Mouse (Mus musculus): ENCODE measurements around the gene Pde11a.

Pde11a gene

DNA sequence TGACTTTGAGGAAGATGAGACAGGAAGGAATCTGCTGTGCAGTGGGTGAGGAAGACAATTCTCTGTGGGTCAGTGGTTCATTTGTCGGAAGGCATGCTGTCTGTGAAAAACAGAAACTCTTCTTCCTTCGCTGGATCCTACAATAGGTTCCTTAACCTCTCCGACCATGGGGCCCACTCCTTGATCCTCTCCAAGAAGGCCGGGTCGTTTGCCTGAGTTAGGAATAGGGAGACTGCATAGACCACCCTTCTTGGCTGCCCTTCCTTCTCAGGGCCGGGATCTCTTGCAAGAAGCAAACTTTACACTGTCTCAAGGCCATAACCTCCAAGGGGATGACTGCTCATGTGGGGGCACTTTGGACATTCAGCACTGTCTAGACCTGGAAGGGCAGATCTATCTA lies 19.3 kb downstream of the Pde11a start:
- WGBS, result 88% methylated on average over 6 of the region's 6 CpGs

DNA sequence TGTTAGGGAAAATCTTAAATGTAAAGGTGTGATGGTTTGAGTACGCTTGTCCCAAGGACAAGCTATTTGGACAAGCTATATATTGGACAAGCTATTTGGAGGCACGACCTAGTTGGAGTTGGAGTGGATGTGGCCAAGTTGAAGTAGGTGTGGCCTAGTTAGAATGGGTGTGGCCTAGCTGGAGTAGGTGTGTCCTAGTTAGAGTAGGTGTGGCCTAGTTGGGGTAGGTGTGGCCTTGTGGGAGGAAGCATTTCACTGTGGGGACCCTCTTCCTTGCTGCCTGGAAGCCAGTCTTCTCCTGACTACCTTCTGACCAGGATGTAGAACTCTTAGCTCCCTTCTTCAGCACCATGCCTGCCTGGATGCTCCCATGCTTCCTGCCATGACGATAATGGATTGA lies 50.9 kb downstream of the Pde11a start:
- 94% methylated on average over 3 of the region's 3 CpGs for WGBS

DNA sequence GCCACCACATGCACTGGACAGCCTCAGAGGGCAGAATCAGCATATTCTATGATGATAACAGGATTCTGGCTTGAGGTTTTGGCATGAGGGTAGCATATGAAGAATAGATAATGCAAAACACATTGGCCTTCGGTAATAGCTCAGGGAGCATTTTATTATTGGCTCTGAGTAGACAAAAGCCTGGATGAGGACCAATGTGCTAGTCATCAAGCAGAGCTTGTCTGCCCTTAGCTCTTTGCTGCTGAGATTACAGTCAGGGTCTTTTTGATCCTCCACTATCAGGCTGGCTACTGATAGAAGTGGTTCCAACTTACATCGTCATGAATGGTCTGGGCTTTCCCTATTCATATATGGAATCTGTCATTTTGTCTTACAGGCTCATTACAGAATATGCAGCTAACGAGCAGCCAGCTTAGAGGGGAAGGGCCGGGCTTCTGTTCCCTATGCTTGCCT lies 52.3 kb downstream of the Pde11a start:
- 58% methylated on average over 4 of the region's 4 CpGs for WGBS

DNA sequence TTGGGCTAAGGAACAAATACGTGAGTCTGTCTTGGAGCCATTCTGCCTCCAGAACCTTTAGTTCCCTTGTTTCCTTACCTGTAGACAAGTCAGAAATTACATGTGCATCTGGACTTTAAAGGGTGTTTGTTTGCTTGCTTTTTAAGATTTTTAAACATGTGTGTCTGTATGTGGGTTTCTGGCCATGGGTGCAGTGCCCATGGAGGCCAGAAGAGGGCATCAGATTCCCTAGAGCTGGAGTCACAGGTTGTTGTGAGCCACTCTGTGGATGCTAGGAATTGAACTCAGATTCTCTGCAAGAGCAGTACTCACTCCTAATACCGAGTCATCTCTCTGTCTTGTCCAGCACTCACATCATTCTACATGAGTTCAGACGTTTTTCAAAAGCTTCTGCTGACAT lies 53.4 kb downstream of the Pde11a start:
- 74% methylated on average over 3 of the region's 3 CpGs for whole genome bisulfite sequencing

DNA sequence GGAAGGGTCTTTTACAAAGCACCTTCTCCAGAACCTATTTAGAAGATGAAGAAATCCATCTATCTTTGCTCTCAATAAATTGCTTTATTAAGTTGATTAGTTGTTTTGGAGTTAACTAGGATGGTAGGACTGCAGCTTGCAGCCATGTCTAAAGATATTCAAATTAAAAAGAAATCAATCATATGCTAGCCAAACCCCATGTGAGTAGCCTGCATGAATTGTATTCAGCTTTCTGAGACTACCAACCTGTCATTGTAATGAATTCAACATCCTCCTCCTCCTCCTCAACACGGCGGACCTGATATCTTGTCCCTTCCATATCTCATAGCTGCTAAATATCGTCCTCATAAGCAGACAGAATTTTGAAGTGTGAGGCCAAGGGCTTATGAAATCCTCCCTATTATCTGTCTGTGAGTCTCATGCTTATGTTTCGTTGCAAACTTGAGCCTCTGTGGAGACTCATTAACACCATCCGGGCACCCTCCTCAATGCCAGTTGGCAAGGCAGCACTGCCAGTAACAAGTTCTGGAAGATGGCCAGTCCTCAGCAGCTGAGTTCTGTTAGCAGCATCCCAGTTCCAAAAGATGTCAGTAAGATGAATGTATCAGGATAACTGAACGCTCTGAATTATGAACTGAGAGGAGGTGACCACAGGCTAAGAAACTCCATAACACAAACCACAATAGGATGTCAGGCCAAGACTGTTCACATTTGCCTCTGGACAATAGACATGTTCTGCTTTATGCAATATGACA lies 55.0 kb downstream of the Pde11a start:
- WGBS, result 38% methylated on average over 6 of the region's 6 CpGs

DNA sequence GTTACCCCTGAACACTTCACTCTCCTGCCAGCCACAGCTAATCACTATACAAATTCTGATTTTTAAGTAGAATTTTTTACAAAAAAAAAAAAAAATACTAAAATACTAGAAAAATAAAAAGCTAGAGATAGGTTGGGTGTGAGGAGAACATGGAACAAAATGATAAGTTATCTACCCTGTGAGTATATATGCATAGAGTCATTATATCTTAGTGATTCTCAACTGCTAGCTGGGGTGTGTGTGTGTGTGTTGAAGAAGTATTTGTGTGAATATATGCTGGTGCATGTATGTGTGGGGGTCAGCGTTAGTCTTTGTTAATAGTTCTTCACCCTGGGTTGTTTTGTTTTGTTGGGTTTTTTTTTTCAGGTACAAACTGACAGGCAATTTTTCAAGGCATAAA lies 69.1 kb downstream of the Pde11a start:
- WGBS, result 84% methylated on average over 1 of the region's 1 CpGs

DNA sequence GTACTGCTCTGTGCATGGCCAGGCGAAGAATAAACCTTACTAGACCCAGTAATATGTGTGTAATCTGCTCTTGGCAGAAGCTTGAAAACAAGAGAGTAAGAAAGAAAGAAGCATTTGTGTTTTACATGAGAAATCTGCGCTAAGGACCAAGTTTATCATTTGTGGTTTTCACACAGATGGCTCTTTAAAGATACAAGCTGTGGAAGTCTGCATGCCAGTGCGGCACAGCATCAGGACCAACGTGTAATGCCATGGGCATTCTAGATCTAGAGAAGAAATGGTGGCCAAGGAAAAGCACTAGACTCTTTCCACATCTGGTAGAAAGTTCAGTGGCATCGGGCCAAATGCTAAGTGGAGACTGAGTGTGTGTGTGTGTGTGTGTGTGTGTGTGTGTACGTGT lies 71.2 kb downstream of the Pde11a start:
- WGBS, result 67% methylated on average over 6 of the region's 6 CpGs

DNA sequence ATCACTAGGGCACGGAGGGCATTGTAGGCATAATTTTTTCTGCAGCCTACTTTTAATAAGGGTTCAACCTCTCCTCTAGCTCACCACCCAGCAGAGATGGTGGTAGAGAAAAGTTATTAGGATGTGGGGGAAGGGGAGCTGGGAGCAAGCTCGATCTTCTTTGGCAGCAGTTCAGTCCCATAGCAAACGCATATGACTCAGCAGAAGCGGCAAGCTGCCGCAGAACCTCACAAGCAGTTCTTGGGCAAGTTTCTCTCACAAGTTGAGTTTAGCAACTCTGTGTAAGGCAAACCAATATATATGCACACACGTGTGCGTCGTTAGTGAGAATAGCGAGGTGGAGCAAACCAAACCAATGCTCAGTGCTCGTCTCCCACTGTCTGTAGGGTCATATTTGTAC lies 72.0 kb downstream of the Pde11a start:
- 53% methylated on average over 10 of the region's 10 CpGs for WGBS

DNA sequence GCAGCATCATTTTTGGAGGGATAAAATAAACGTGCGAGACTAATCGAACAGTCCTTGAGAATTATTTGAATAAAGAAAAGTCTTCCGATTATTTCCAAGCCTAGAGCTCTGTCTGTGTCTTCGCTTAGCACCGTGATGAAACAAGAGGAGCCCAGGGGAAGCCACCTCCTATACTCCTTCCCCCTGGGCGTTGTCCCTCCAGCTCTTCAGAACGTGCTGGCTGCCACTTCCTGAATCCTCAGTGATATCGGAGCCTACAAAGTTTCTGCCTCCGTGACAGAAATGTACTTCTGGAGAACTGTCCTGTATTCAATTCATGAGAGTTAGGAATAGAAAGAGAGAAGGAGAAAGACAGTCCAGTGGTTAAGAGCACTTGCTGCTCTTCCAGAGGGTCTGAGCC lies 74.3 kb downstream of the Pde11a start:
- 82% methylated on average over 10 of the region's 10 CpGs for WGBS

DNA sequence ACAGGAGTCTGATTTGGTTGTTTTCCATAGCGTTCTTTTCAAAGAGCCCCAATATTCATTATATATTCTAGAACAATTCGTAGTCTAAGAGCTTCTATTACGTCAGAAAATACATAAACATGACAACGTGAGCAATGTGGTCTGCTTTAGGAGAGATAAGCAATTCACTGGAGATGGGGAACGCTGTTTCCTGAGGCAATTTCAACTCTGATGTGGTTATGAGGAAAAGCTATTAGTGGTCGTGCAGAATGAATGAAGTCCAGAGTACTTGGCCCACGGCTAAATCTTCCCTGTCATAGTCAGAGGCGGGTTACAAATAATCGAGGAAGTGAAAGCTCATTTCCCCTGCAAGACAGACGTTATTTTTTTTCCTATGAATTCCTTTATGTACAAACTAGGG lies 75.9 kb downstream of the Pde11a start:
- WGBS, result 72% methylated on average over 10 of the region's 10 CpGs

DNA sequence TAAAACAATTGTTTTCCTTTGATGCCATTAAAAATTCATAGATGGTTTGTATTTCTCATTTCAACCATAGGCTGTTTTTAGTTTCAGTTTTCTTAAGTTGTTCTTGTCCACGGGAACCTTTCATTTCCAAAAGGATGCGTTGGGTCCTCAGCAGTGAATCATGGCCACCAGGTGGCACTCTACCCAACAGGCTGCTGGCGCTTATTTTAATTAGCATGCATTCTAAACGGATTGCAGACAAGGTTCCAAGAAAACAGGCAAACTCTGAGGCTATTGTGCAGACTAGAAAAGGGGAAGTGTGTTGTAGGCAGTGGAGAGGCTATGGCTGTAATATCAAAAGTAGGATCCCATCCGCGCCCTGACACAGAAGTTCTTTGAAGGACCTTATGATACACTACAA lies 83.7 kb downstream of the Pde11a start:
- WGBS, result 19% methylated on average over 6 of the region's 6 CpGs

DNA sequence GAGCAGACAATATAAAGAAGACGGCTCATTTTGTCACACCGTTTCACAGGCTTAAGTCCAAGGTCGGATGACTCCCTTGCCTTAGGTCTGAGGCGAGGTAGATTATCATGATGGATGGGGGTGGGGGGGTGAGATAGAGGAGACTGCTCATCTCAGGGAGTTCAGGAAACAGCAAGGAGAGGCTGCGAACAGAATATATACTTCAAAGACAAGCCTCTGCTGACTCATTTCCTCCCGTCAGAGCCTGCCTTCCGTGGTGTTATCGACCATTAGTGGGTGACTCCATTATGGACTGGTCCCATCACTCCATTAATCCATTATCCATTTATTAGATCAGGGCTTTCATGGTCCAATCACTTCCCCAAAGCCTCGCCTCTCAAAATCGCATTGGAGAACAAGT lies 87.2 kb downstream of the Pde11a start:
- 86% methylated on average over 10 of the region's 10 CpGs for WGBS

DNA sequence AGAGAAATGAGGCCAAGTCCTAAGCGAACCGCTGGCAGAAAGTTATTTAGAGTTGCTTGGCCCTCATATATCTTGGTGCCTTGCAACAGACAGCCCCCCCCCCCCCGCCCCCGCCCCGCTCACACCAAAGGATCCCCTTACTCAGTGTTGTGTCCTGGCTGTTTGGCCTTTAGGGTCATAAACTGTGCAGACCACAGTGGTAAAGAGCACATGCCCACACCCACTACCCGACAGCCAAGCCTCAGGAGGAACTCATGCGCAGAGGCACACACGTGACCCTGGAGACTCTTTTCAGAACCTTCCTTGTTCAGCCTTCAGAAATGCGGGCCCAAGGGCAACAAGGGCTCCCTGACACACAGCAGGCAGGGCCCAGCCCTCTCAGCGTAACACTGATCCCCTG lies 90.3 kb downstream of the Pde11a start:
- WGBS, result 88% methylated on average over 10 of the region's 10 CpGs

DNA sequence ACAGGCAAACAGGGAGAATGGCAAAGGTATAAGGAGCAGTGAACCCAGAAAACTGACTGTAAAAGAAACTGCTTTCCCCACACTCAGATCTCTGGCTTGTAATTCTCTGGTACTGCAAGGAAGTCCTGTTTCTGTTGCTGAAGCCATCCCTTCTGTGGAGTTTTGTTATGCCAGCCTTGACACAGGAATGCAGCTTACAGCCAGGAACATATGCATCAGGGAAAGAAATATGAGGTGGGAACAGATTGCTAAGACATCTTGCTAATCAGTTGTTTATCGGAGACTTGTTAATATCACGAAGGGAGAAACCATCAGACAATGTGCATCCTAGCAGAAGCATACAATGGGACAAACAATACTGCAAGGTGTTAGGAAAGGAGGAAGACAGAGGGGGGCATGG lies 99.4 kb downstream of the Pde11a start:
- WGBS, result 64% methylated on average over 2 of the region's 2 CpGs

DNA sequence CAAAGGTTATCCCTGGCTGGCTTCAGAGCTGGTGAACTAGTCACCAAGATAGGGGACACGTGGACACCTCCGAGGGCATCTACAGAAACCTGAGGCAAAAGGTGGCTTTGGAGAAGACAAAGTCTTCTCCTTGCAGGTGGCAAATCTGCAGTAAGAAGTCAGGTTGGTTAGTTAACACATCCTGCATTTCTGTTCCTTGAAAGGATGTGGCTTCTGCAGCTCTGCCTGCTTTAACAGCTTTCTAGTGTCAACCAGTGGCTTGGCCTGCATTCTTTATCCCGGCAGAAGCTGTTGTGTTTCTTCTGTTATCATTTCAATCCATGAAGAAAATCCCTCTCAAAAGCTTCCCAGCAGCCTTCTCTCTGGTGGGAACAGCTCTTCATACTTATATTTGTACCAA lies 100.1 kb downstream of the Pde11a start:
- WGBS, result 89% methylated on average over 3 of the region's 3 CpGs

DNA sequence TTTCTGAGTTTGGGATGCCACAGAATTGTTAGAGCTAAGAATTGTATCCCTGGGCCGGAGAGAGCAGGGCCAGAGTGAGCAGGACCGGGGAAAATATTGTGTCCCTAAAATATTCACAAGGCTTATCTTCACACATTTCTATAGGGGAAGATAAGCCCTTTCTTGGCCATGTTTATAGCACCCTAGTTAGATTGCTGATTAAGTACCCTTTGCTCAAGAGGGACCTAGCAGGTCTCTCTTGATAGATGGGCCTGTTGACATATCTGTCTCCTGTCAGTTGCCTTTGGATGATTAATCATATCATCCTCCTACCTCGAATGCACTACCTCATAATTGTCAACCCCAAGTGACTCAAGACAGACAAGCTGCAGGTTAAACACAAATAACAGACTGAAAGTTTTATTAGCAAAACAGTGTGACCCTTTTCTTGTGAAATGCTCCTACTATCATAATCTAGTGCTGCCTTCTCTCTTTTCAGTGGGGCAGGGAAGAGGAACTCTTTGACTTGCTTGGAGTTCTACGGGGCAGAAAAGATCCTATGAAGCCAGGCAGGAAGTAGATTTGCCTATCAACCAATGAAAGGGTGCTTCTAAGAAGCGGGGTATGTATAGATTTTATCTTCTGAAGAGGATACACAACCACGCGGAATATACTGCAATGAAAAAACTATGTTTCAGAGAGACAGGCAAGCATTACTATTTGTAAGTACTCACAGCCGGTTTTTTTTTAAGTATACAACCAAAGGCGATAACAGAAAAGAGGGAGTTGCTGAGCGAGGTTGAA lies 100.7 kb downstream of the Pde11a start:
- 91% methylated on average over 10 of the region's 10 CpGs for WGBS

DNA sequence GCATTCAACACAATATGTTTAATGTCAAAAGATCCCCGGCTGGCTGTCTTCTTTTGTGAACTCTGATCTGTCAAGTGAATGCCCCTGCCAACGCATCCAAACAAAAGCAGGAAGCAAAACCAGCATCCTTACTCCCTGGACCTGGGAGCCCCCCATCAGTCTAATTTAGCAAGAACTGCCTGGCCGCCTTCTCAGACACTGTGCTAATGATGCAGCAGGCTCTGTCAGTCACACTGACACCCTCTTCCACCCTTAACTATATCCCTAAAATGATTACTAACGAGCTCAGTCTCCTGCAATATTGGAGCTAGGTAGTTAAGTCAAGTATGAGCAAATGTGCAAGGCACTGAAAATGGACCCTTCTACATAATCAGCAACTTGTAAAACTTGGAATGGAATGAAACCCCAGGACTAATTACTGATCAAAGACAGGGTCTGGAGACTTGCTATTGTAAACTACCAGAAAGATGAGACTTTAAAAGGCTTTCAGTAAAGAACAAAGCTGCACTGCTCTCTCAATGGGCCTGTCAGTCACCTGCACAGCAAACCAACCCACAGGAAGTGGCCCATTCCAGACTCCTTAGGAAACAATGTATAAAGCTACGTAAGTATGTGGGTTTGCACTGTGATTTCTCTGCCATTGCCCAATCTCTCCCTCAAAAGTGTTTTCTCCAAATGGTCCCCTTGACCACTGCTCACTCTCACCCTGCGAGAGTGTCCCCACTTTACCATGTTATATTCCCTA lies 118.0 kb downstream of the Pde11a start:
- 75% methylated on average over 6 of the region's 6 CpGs for WGBS

DNA sequence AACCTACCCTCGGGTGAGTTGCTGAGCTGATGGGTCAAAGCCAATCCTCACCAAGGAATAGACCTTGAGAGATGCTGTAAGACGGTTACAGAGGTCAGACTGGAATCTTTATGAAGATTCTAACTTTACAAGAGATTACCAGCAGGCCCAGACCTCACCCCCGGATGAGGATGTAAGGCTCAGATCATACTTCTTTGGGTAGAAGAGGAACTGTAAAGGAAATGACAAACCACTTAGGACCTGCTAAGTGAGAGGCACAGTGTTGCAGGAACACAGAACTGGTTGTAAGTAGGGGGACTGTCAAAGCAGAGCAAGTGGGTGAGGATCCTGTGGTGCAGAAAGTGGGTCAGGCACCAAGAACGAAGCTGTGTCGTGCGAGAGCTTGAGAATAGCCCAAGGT lies 119.0 kb downstream of the Pde11a start:
- 71% methylated on average over 6 of the region's 6 CpGs for WGBS

DNA sequence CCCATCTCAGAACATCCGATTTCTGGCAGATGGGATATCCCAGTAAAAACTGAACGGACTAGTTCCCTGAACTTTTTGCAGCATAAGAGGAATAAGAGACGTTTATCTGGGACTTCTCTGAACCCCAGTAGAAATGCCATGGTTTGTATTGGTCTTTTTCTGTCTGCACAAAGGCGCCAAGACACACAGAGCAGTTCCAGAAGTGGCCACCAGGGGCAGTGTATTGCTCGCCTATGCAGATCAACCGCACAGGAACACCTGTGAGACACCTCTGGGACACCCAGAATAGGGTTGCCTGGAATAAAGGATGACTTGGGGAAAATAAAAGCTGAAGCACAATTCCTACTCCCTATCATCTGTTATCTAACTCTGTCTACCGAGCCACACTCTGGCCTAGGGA lies 122.4 kb downstream of the Pde11a start:
- WGBS, result 77% methylated on average over 7 of the region's 7 CpGs

DNA sequence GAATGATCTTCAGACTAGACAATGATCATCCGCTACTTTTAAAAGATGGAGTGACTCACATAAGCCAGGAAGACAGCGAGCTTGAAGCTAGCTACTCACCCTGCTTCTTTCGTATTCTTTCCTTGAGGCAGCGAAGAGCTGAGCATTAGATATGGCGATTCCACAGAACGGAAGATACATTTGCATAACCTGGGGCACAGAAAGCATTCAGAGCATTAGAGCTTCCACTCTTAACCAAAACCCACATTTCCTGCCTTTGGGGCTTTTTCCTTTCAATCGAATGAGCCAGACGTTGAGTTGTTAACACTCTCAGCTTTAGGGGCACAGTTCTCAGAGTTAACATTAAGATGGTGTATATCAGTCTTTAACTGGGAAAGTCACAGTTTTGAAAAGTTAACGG lies 123.4 kb downstream of the Pde11a start:
- 78% methylated on average over 9 of the region's 9 CpGs for WGBS

DNA sequence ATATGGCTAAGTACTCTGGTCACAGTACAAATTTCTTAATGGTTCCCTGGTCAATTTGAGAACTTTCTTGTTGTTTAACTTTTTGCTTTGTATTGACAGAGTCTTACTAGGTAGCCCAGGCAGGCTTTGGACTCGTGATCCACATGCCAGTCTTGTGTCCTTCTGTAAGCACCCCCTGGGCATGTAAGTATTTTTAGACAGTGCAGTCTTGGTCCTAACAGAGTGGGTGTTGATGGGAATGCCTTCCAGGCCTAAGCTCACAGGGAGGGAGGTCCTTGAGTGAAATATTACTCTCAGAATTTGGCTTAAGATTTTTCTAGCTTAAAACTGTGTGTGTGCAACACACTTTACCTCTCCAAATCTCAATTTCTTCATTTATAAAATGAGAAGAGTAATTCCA lies 153.4 kb downstream of the Pde11a start:
- 36% methylated on average over 1 of the region's 1 CpGs for WGBS

DNA sequence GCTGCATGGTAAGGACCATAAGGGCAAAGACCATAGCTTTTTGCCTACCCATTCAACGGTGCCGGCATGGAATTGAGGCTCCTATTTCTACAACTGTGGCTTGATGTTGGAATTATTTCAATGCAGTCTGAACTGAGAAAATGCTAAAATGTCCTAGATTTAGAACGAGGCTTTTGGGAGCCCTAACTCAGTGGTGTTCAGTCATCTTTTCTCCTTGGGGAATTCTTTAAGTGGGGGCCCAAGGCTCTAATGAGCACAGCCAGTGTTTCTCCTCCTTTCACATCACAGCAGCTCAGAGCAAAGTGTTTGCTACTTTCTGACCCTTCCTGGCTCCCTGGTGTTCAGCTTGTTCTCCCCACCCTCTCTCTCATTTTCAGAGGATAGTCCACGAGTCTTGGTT lies 175.8 kb downstream of the Pde11a start:
- 51% methylated on average over 4 of the region's 4 CpGs for WGBS

DNA sequence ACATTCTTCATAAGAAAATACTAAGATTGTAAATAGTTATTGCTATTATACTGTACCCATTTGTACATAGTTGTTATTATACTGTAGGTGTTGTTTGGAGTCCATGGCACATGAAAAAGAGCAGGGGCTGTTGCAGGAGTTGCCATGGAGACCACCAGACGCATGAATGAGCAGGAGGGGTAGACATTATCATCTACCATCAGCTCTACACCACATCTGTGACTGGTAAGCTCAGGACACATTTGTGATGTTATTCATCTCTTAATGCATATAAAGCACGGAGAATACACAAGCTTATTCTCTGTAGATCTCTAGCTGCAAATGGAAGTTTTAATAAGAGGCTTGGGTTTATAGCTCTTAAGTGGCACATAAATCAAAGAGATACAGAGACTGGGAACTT lies 179.6 kb downstream of the Pde11a start:
- WGBS, result 68% methylated on average over 2 of the region's 2 CpGs

Data from cerebral cortex, adult 2 months (tissue).